Mouse (Mus musculus) splenic B cell, adult 2 months (primary cell): ENCODE measurements around the gene Izumo1.
"Not testable (repeated sequence)": the region's sequence is repeated elsewhere in the genome, so short reads cannot be mapped to it uniquely, and the experiment has no call there.

Source experiments
- DNase-seq: peaks from one replicate; pipeline ENCODE4 v3.0.0-alpha.2; 2011; ENCODE audit warnings: low read depth, low spot score
- H3K27me3 ChIP-seq: 2 replicates; pipeline ENCODE4 v1.6.1; 2012; ENCODE audit warnings: mild to moderate bottlenecking, low read length, moderate library complexity, mixed read lengths; ENCODE audit not compliant: control insufficient read depth, poor library complexity, insufficient read depth, severe bottlenecking
- H3K36me3 ChIP-seq: 2 replicates; pipeline ENCODE4 v1.6.1; 2012; ENCODE audit warnings: mild to moderate bottlenecking, low read length, moderate library complexity, mixed read lengths; ENCODE audit not compliant: control insufficient read depth, poor library complexity, insufficient read depth, severe bottlenecking

Izumo1 gene

DNA sequence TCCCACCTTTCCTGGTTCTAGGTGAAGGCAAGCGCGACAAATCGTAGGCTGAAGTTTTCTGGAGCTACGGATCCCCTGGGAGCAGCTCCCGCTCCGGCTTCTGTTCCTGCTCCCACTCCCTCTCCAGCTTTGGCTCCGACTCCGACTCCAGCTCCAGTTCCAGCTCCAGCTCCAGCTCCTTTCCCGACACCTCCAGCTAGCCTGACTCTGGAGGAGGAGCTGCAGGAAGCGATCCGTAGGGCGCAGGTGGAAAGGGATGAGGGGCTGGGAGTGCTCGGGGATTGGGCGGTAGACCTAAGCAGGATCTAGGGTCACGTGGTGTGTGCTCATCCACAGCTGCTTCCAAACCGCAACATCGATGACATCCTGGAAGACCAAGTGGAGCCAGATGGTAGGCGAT, 22.6 kb downstream of the Izumo1 start:
- H3K36me3 ChIP-seq: no peaks in the 10 kb centered on the region
- no peaks in the 10 kb centered on the region for H3K27me3 ChIP-seq
- no peak for DNase-seq

DNA sequence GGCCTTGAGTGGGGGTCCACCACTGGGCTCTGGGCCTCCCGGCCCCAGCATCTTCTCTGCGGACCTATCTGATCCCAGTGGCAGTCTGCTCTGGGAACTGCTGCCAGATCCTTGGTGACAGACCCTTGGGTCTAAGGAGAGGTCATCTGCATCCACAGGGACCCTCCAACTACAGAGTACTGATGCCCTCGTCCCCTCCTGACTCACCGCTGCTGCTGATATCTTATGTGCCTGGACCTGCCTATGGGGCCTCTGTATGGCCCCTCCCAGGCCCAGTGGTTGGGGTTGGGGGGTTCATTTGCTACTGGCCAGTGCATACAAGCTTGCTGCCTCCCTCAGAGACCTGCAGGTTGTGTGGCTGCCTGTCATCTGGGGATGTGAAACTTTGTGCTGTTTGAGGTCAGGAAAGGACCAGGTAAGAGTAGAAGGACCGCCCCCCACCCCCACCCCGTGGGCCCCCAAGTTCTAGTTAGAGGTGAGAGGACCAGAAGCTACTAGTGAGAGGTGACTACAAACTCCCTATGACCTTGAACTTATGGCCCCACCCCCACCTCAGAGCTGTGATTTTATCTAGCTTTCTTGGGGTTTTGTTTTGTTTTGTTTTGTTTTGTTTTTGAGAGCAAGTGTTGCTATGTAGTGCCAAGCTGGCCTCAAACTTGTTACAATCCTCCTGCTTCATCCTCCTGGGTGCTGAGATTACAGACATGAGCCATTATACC, 23.4 kb downstream of the Izumo1 start:
- Histone ChIP-seq H3K27me3 (no peaks in the 10 kb centered on the region), H3K36me3 (no peaks in the 10 kb centered on the region)
- no peak for DNase-seq

DNA sequence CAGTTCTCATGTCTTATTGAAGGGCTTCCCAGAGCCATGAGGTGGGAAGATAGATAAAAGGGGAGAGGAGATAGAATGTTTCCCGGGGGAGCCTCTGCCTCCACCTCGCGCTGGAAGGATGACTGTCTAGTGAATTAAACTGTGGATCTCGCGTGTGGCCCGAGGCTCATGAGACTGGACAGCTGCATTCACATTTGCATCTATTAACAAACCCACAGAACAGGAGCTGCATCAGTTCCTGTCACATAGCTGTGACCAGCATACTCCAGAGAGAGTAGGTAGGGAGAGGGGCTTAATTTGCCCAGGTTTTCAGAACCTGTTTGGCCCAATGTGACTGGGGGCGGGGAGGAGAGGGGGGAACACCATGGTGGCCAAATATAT, 24.0 kb downstream of the Izumo1 start:
- no peaks in the 10 kb centered on the region for H3K36me3 ChIP-seq
- DNase-seq: no peak
- no peaks in the 10 kb centered on the region for H3K27me3 ChIP-seq

DNA sequence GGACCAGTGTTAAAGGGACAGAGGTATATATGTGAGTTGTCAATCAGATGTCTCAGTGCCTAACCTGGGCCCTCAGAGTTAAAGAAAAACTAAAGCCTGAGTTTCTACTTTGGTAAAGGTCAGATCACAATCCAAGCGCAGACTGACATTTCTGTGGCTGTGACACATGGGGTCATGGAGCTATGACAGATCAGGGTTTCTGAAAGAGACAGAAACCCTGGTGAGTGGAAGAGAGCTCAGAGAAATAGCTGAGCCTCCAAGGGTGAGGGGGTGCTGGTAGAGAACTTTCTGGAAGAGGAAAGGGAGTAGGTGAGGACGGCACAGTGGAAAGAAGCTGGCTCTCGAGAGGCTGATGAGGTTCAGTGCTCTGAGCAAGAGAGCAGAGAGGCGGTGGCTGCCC, 25.1 kb downstream of the Izumo1 start:
- no peak for DNase-seq
- Histone ChIP-seq H3K36me3 (no peaks in the 10 kb centered on the region), H3K27me3 (no peaks in the 10 kb centered on the region)

- DNase-seq: no peak
- Histone ChIP-seq H3K27me3 (no peaks in the 10 kb centered on the region), H3K36me3 (no peaks in the 10 kb centered on the region)
Measured at GRCm38 (mm10) chr7:45649351-45649750, 27.7 kb downstream of the Izumo1 start.

- not testable (repeated sequence) for H3K36me3 ChIP-seq, DNase-seq, H3K27me3 ChIP-seq
Measured at GRCm38 (mm10) chr7:45650484-45650883, 28.9 kb downstream of the Izumo1 start.

- DNase-seq: no peak
- H3K27me3 ChIP-seq: no peaks in the 10 kb centered on the region; the same call in 1 of the 2 replicates
- no peaks in the 10 kb centered on the region for H3K36me3 ChIP-seq
Measured at GRCm38 (mm10) chr7:45654424-45655047, 32.9 kb downstream of the Izumo1 start.

DNA sequence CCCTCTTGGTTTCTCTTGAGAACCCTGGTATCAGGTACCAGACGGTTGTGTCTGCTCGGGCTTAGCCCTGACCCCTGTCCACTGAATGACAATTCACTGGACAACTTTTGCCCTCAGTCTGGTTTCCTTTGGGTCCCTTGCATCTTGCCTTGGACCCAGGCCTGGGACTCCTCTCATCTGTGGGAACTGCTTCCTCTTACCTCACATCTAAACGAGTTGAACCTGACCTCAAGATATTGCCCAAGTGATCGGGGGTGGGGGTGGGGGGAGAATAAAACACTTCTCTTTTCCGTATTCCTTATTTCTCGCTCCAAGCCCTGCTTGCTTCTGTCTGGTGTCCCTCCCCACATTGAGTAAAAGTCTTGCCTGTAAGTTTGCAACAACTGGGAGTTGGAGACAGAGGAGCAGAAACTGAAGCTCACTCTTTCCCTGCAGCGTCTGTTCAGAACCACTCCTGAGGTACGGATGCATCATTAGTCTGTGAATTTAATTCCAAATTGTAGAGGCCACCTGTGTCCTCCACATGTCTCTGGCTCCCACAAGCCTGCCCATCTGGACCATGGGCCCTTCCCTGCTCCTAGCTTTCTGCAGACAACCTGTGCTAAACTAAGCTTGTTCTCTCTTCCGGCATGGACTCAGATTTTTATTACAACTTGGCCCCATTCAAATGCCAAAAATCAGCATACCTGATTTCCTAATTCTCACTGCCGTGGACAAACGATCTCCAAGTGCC, 39.3 kb downstream of the Izumo1 start:
- no peak for DNase-seq
- H3K27me3 ChIP-seq: no peaks in the 10 kb centered on the region; the same call in 1 of the 2 replicates
- no peaks in the 10 kb centered on the region for H3K36me3 ChIP-seq

DNA sequence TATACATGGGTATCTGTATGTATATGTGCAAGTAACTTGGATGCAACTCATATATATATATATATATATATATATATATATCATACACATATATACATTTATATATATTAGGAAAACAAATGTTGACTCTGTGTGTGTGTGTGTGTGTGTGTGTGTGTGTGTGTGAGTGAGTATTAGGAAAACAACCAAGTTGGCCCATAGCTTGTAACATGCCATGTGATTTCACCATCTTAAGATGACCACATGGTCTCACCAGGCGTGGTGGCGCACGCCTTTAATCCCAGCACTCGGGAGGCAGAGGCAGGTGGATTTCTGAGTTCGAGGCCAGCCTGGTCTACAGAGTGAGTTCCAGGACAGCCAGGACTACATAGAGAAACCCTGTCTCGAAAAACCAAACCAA, 40.1 kb downstream of the Izumo1 start:
- DNase-seq, H3K27me3 ChIP-seq, H3K36me3 ChIP-seq: not testable (repeated sequence)

GRCm38 (mm10) chr7:45665303-45666138, 43.9 kb downstream of the Izumo1 start:
- Histone ChIP-seq H3K36me3 (no peaks in the 10 kb centered on the region), H3K27me3 (no peaks in the 10 kb centered on the region)
- no peak for DNase-seq

GRCm38 (mm10) chr7:45666161-45666560, 44.5 kb downstream of the Izumo1 start, which contains the start of gene Fut2:
Fut2 (minus strand) TSS chr7:45666394.
- no peak for DNase-seq
- Histone ChIP-seq H3K27me3 (no peaks in the 10 kb centered on the region), H3K36me3 (no peaks in the 10 kb centered on the region)

DNA sequence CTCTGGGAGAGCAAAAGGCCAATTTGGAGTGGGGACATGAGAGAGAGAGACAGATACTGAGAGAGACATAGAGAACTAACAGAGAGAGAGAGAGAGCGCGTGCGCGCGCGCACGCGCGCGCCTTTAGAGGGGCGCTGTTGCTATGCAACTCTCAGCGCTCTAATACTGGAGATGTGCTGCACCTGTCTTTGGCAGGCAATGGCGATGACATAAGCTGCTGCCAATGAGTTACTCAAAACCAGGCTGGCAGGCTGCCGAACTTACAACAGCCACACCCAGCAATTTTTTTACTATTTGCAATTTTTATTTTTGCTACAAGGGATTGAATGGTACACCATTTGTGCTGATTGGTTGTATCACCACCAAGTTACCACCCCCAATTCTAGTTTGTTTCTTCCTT, 46.1 kb downstream of the Izumo1 start:
- DNase-seq: no peak

DNA sequence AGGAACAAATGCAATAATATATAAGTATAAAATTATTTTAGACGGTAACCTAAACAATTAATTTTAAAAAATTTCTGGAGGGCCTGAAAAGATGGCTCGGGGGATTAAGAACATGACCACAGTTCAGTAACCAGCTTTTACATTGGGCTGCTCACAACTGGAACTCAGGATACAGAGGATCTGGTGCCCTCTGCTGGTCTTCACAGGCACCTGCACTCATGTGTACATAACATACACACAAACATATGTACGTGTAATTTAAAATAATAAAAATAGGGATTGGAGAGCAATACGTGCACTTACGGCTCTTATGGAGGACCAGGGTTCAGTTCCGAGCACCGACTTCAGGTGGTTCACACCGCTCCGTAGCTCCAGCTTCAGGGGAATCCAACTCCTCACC, 47.3 kb downstream of the Izumo1 start:
- no peak for DNase-seq
- no peaks in the 10 kb centered on the region for H3K27me3 ChIP-seq
- no peaks in the 10 kb centered on the region for H3K36me3 ChIP-seq

More for the DNA sequence above, 46.1 kb downstream of the Izumo1 start:
- no peaks in the 10 kb centered on the region for H3K27me3 ChIP-seq
- H3K36me3 ChIP-seq: no peaks in the 10 kb centered on the region

- no peaks in the 10 kb centered on the region for H3K27me3 ChIP-seq
- DNase-seq: no peak
- no peaks in the 10 kb centered on the region for H3K36me3 ChIP-seq
Measured at GRCm38 (mm10) chr7:45677627-45678295, 56.1 kb downstream of the Izumo1 start.
